Mouse (Mus musculus): Measurements from ENCODE around the gene Banf2. TPM values are rescaled to one million over a fixed set of nuclear protein-coding genes. Genes with fewer than 3 reads are reported as not detected.

Gene Banf2
- total and polyA plus RNA-seq, 3 experiments: not detected

DNA sequence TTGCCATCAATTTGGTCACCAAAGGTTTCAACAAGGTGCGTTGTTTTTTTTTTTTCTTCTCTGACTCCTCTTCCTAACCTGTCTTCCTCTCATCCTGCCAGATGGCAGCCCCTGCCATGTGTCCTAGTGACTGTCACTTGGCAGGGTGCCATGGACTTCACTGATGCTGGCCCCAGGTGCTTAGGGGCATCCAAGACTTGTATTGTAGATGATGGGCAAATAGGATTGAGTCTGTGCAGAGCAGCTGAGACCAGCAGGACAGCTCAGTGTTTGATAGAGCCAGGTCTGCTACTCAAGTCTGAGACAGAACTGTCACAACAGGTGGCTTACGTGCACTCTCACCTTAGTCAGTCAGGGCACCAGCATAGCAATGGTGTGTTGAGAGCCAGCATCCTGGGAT is 32.6 kb downstream of the Banf2 start:
- H3K27me3 ChIP-seq (ENCODE audit: control insufficient read depth in 1 of 2, insufficient read depth in 2 of 2, low read length in 2 of 2): peaks cover 0 to 2% of the 10 kb centered on the region in 2 experiments; a peak in 2 of 4 replicates
- H3K27ac ChIP-seq (ENCODE audit: control insufficient read depth, low read depth, low read length): no peak overlapping the region
- H3K79me2 ChIP-seq (ENCODE audit: control insufficient read depth, insufficient read depth, low read length, poor library complexity): no peaks in the 10 kb centered on the region
- H3K9ac ChIP-seq (ENCODE audit: control insufficient read depth, low read depth, low read length, poor library complexity, severe bottlenecking): no peak overlapping the region
- no peak for TF ChIP-seq CTCF (IDR thresholded peaks at IDR 0.05 in 2 of 3, conservative IDR thresholded peaks at IDR 0.05 in 1 of 3; ENCODE audit: control insufficient read depth in 1 of 3, insufficient read depth in 1 of 3, low read depth in 2 of 3, low read length in 3 of 3, poor library complexity in 1 of 3, severe bottlenecking in 1 of 3)
- TF ChIP-seq MAFK (IDR thresholded peaks at IDR 0.05; ENCODE audit: borderline replicate concordance, low read depth, low read length): no peak
- TF ChIP-seq GATA1 (IDR thresholded peaks at IDR 0.05; ENCODE audit: low read depth, low read length): no peak
- no peak for TF ChIP-seq TCF12 (IDR thresholded peaks at IDR 0.05; ENCODE audit: low read depth, low read length)
- no peak for TF ChIP-seq POLR2A (IDR thresholded peaks at IDR 0.05; ENCODE audit: control insufficient read depth in 1 of 2, insufficient read depth in 1 of 2, low read depth in 1 of 2, low read length in 2 of 2, poor library complexity in 1 of 2)
- no peak for TF ChIP-seq NRF1 (IDR thresholded peaks at IDR 0.05; ENCODE audit: insufficient read depth, low read depth, low read length, poor library complexity, severe bottlenecking)
- no peak for TF ChIP-seq MYB (IDR thresholded peaks at IDR 0.05; ENCODE audit: low read depth, low read length)
- TF ChIP-seq SIN3A (IDR thresholded peaks at IDR 0.05; ENCODE audit: low read length): no peak
- TF ChIP-seq HCFC1 (IDR thresholded peaks at IDR 0.05; ENCODE audit: low read depth, low read length): no peak
- no peak for TF ChIP-seq MYC (IDR thresholded peaks at IDR 0.05; ENCODE audit: low read depth, low read length)
- no peak for TF ChIP-seq ZNF384 (IDR thresholded peaks at IDR 0.05; ENCODE audit: low read depth, low read length)
- no peak for TF ChIP-seq ELF1 (IDR thresholded peaks at IDR 0.05; ENCODE audit: low read depth, low read length)
- no peak for TF ChIP-seq UBTF (IDR thresholded peaks at IDR 0.05; ENCODE audit: borderline replicate concordance, insufficient read depth, low read depth, low read length)
- TF ChIP-seq ETS1 (IDR thresholded peaks at IDR 0.05; ENCODE audit: low read depth, low read length): no peak
- TF ChIP-seq RAD21 (IDR thresholded peaks at IDR 0.05; ENCODE audit: low read depth, low read length): no peak
- no peak for TF ChIP-seq KAT2A (conservative IDR thresholded peaks at IDR 0.05; ENCODE audit: low read depth, low read length)
- no peak for TF ChIP-seq CHD1 (IDR thresholded peaks at IDR 0.05; ENCODE audit: low read depth, low read length)
- no peak for TF ChIP-seq RCOR1 (IDR thresholded peaks at IDR 0.05; ENCODE audit: low read depth, low read length)
- no peak for TF ChIP-seq CHD2 (IDR thresholded peaks at IDR 0.05; ENCODE audit: low read length)
- no peak for TF ChIP-seq ZKSCAN1 (IDR thresholded peaks at IDR 0.05; ENCODE audit: low read depth, low read length)
- H3K4me3 ChIP-seq (ENCODE audit: control insufficient read depth in 1 of 2, insufficient read depth in 1 of 2, low read depth in 2 of 2, low read length in 2 of 2): no peak overlapping the region
- H3K36me3 ChIP-seq (ENCODE audit: control insufficient read depth in 1 of 2, insufficient read depth in 2 of 2, low read length in 2 of 2): no peaks in the 10 kb centered on the region
- H3K4me1 ChIP-seq (ENCODE audit: control insufficient read depth in 1 of 2, insufficient read depth in 2 of 2, low read length in 2 of 2): no peaks in the 10 kb centered on the region
- no peak for DNase-seq (ENCODE audit: low read depth, low spot score)
- no peaks in the 10 kb centered on the region for H3K9me3 ChIP-seq (replicated peaks; ENCODE audit: insufficient read depth, low read length)

DNA sequence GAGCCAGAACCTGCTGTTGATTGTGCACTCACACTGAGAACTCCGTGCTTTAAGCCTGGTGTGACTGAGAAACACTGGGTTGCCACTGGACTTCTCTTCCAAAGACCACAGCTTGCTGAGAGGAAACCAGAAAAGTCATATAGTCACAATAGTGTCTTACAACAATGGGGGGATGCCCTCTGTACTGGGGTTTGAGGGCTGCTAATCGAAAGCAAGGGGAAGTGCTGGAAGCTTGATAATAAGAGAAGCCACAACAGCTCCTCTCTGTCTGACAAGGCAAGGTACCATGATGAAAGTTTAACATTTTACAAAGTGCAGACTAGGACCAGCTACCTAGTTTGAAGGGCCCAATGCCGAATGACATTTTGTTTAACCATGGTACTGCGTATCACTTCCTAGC is 36.8 kb downstream of the Banf2 start:
- no peak for TF ChIP-seq POLR2AphosphoS2 (IDR thresholded peaks at IDR 0.05; ENCODE audit: low read length)
- no peak for TF ChIP-seq ZMIZ1 (IDR thresholded peaks at IDR 0.05; ENCODE audit: low read depth, low read length)
- no peak for TF ChIP-seq E2F4 (IDR thresholded peaks at IDR 0.05; ENCODE audit: borderline replicate concordance, low read depth, low read length)
- TF ChIP-seq SMC3 (IDR thresholded peaks at IDR 0.05; ENCODE audit: low read depth, low read length): no peak
- TF ChIP-seq CHD2 (IDR thresholded peaks at IDR 0.05; ENCODE audit: low read length): no peak
- no peak for TF ChIP-seq MAFK (IDR thresholded peaks at IDR 0.05; ENCODE audit: borderline replicate concordance, low read depth, low read length)
- H3K9me3 ChIP-seq (replicated peaks; ENCODE audit: insufficient read depth, low read length): no peaks in the 10 kb centered on the region

More for the DNA sequence above, 36.8 kb downstream of the Banf2 start:
- DNase-seq (ENCODE audit: low read depth, low spot score): no peak
- H3K4me1 ChIP-seq (ENCODE audit: control insufficient read depth in 1 of 2, insufficient read depth in 2 of 2, low read length in 2 of 2): no peaks in the 10 kb centered on the region
- H3K27me3 ChIP-seq (ENCODE audit: control insufficient read depth in 1 of 2, insufficient read depth in 2 of 2, low read length in 2 of 2): peaks cover 0 to 2% of the 10 kb centered on the region in 2 experiments; a peak in 2 of 4 replicates
- H3K9ac ChIP-seq (ENCODE audit: control insufficient read depth, low read depth, low read length, poor library complexity, severe bottlenecking): no peak overlapping the region
- no peak overlapping the region for H3K27ac ChIP-seq (ENCODE audit: control insufficient read depth, low read depth, low read length)
- no peak overlapping the region for H3K4me3 ChIP-seq (ENCODE audit: control insufficient read depth in 1 of 2, insufficient read depth in 1 of 2, low read depth in 2 of 2, low read length in 2 of 2)
- H3K36me3 ChIP-seq (ENCODE audit: control insufficient read depth in 1 of 2, insufficient read depth in 2 of 2, low read length in 2 of 2): no peaks in the 10 kb centered on the region
- H3K79me2 ChIP-seq (ENCODE audit: control insufficient read depth, insufficient read depth, low read length, poor library complexity): no peaks in the 10 kb centered on the region
